Mouse (Mus musculus): ENCODE data around the gene Ppia. TPM values are rescaled to one million over a fixed set of nuclear protein-coding genes. Genes with fewer than 3 reads are reported as not detected.

Ppia gene
- polyA plus RNA-seq, 1 experiment = 3,065 TPM

DNA sequence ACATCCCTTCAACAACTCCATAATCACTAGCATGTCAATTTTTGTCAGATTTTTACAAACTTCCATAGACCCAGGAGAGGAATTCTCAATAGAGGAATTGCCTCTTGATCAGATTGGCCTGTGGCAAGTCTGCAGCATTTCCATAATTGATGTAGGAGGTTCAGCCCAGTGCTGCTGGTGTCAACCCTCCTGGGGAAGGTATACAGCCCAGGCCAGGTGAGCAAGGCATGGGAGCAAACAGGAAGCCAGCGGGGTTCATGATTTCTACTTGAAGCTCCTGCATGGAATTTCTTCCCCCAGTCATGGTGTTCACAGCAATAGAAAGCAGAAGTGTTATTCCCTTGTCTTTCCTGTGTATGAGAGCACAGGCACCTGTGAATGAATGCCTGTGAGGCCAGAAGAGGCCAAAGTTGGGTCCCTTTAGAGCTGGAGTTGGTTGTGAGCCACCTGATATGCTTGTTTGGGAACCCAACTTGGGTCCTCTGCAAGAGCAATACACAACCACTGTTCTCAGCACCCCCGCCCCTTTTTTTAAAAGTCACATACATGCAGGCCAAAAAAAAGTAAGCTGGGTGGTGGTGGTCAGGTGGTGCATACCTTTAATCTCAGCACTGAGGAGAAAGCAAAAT is 5.6 kb downstream of the Ppia start:
- H3K4me3 ChIP-seq = no peak overlapping the region
- no peak overlapping the region for H3ac ChIP-seq (ENCODE audit: control insufficient read depth, insufficient read length)
- no peak overlapping the region for H3K4me2 ChIP-seq (ENCODE audit: low read depth)
- peaks cover 45% of the 10 kb centered on the region for H3K36me3 ChIP-seq (ENCODE audit: control insufficient read depth, insufficient read depth)
- TF ChIP-seq USF1 (IDR thresholded peaks at IDR 0.05; ENCODE audit: low read depth) (no peak), CEBPB (IDR thresholded peaks at IDR 0.05; ENCODE audit: insufficient read depth, poor library complexity, severe bottlenecking) (no peak), E2F4 (IDR thresholded peaks at IDR 0.05; ENCODE audit: insufficient read depth) (no peak), POLR2AphosphoS2 (IDR thresholded peaks at IDR 0.05; ENCODE audit: insufficient read length, low read depth) (peak; percentile 71)
- peaks cover 31% of the 10 kb centered on the region for H3K79me2 ChIP-seq (ENCODE audit: control insufficient read depth, insufficient read depth)
- no peaks in the 10 kb centered on the region for H3K27me3 ChIP-seq (ENCODE audit: control insufficient read depth, insufficient read depth, insufficient read length)

DNA sequence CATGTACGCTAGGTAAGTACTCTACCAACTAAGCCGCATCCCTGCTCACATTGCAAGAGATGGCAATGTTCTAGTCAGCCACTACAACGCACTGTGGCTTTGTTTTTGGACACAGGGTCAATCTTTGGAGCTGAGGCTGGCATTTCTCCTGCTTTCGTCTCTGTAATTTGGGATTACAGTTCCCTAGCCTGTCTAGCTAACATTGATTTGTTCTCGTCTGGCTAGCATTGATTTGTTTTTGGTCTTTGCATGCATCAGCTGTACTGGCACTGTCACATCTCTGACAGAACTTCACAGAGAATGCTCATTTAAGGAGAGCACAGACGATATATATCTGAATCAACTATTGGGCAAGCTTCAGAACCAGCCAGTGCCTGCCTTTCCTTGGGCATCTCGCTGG is 14.9 kb downstream of the Ppia start:
- Histone ChIP-seq H3K79me2 (ENCODE audit: control insufficient read depth, insufficient read depth) (no peaks in the 10 kb centered on the region), H3ac (ENCODE audit: control insufficient read depth, insufficient read length) (no peak overlapping the region), H3K4me3 (no peak overlapping the region), H3K36me3 (ENCODE audit: control insufficient read depth, insufficient read depth) (peaks cover 28% of the 10 kb centered on the region), H3K4me2 (ENCODE audit: low read depth) (no peak overlapping the region), H3K27me3 (ENCODE audit: control insufficient read depth, insufficient read depth, insufficient read length) (no peaks in the 10 kb centered on the region)
- TF ChIP-seq POLR2AphosphoS2 (IDR thresholded peaks at IDR 0.05; ENCODE audit: insufficient read length, low read depth) = no peak
- TF ChIP-seq MYOG (IDR thresholded peaks at IDR 0.05; ENCODE audit: control insufficient read depth in 1 of 3, insufficient read depth in 1 of 3, insufficient read length in 2 of 3, low read depth in 2 of 3) = no peak
- no peak for TF ChIP-seq TCF3 (IDR thresholded peaks at IDR 0.05; ENCODE audit: insufficient read length, low read depth)
- TF ChIP-seq SRF (IDR thresholded peaks at IDR 0.05; ENCODE audit: control insufficient read depth, insufficient read length, low read depth) = no peak
- no peak for TF ChIP-seq TCF12 (IDR thresholded peaks at IDR 0.05; ENCODE audit: insufficient read depth, poor library complexity, severe bottlenecking)
- TF ChIP-seq MYOD1 (IDR thresholded peaks at IDR 0.05; ENCODE audit: control insufficient read depth in 1 of 3, insufficient read length in 2 of 3, low read depth in 2 of 3) = no peak
- TF ChIP-seq E2F4 (IDR thresholded peaks at IDR 0.05; ENCODE audit: insufficient read depth) = no peak
- TF ChIP-seq POLR2A (IDR thresholded peaks at IDR 0.05; ENCODE audit: insufficient read length, low read depth) = no peak
- no peak for TF ChIP-seq REST (IDR thresholded peaks at IDR 0.05; ENCODE audit: insufficient read depth, insufficient read length)
- no peak for TF ChIP-seq USF1 (IDR thresholded peaks at IDR 0.05; ENCODE audit: low read depth)
- TF ChIP-seq CEBPB (IDR thresholded peaks at IDR 0.05; ENCODE audit: insufficient read depth, poor library complexity, severe bottlenecking) = no peak
- no peak for TF ChIP-seq MAX (IDR thresholded peaks at IDR 0.05; ENCODE audit: low read depth)

- H3K4me3 ChIP-seq = no peak overlapping the region
- no peak overlapping the region for H3ac ChIP-seq (ENCODE audit: control insufficient read depth, insufficient read length)
- no peaks in the 10 kb centered on the region for H3K27me3 ChIP-seq (ENCODE audit: control insufficient read depth, insufficient read depth, insufficient read length)
- peaks cover 26% of the 10 kb centered on the region for H3K79me2 ChIP-seq (ENCODE audit: control insufficient read depth, insufficient read depth)
- no peak overlapping the region for H3K4me2 ChIP-seq (ENCODE audit: low read depth)
- peaks cover 17% of the 10 kb centered on the region for H3K36me3 ChIP-seq (ENCODE audit: control insufficient read depth, insufficient read depth)
- TF ChIP-seq E2F4 (IDR thresholded peaks at IDR 0.05; ENCODE audit: insufficient read depth) (no peak), CEBPB (IDR thresholded peaks at IDR 0.05; ENCODE audit: insufficient read depth, poor library complexity, severe bottlenecking) (no peak), REST (IDR thresholded peaks at IDR 0.05; ENCODE audit: insufficient read depth, insufficient read length) (no peak), MAX (IDR thresholded peaks at IDR 0.05; ENCODE audit: low read depth) (no peak), MYOD1 (IDR thresholded peaks at IDR 0.05; ENCODE audit: control insufficient read depth in 1 of 3, insufficient read length in 2 of 3, low read depth in 2 of 3) (no peak), POLR2A (IDR thresholded peaks at IDR 0.05; ENCODE audit: insufficient read length, low read depth) (peak; percentile 24), POLR2AphosphoS2 (IDR thresholded peaks at IDR 0.05; ENCODE audit: insufficient read length, low read depth) (peak; percentile 38)
Observed at GRCm38 (mm10) chr11:6436442-6436841, 21.2 kb downstream of the Ppia start.

DNA sequence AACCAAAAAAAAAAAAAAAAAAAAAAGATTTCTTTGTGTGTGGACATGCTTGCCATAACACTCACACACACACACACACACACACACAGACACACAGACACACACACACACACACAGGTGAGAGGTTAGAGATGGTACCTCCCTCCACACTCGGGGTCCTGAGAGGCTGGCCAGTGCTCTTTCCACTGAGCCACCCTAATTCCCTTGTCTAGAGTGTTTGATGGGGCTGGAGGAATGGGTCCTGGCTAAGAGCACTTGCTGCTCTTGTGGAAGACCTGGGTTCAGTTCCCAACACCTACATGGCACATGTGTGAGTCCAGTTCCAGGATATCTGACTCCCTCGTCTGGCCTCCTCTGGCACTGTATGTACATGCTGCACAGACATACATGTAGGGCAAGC is 22.4 kb downstream of the Ppia start:
- Histone ChIP-seq H3K27me3 (ENCODE audit: control insufficient read depth, insufficient read depth, insufficient read length) (no peaks in the 10 kb centered on the region), H3K4me2 (ENCODE audit: low read depth) (no peak overlapping the region), H3K79me2 (ENCODE audit: control insufficient read depth, insufficient read depth) (peaks cover 39% of the 10 kb centered on the region), H3K4me3 (no peak overlapping the region), H3K36me3 (ENCODE audit: control insufficient read depth, insufficient read depth) (peaks cover 11% of the 10 kb centered on the region), H3ac (ENCODE audit: control insufficient read depth, insufficient read length) (no peak overlapping the region)
- TF ChIP-seq CEBPB (IDR thresholded peaks at IDR 0.05; ENCODE audit: insufficient read depth, poor library complexity, severe bottlenecking) = no peak
- no peak for TF ChIP-seq TCF3 (IDR thresholded peaks at IDR 0.05; ENCODE audit: insufficient read length, low read depth)
- no peak for TF ChIP-seq MYOG (IDR thresholded peaks at IDR 0.05; ENCODE audit: control insufficient read depth in 1 of 3, insufficient read depth in 1 of 3, insufficient read length in 2 of 3, low read depth in 2 of 3)
- no peak for TF ChIP-seq USF1 (IDR thresholded peaks at IDR 0.05; ENCODE audit: low read depth)
- TF ChIP-seq TCF12 (IDR thresholded peaks at IDR 0.05; ENCODE audit: insufficient read depth, poor library complexity, severe bottlenecking) = no peak
- no peak for TF ChIP-seq MYOD1 (IDR thresholded peaks at IDR 0.05; ENCODE audit: control insufficient read depth in 1 of 3, insufficient read length in 2 of 3, low read depth in 2 of 3)
- TF ChIP-seq POLR2AphosphoS2 (IDR thresholded peaks at IDR 0.05; ENCODE audit: insufficient read length, low read depth) = no peak
- no peak for TF ChIP-seq MAX (IDR thresholded peaks at IDR 0.05; ENCODE audit: low read depth)
- TF ChIP-seq E2F4 (IDR thresholded peaks at IDR 0.05; ENCODE audit: insufficient read depth) = no peak
- no peak for TF ChIP-seq REST (IDR thresholded peaks at IDR 0.05; ENCODE audit: insufficient read depth, insufficient read length)
- TF ChIP-seq POLR2A (IDR thresholded peaks at IDR 0.05; ENCODE audit: insufficient read length, low read depth) = no peak
- no peak for TF ChIP-seq SRF (IDR thresholded peaks at IDR 0.05; ENCODE audit: control insufficient read depth, insufficient read length, low read depth)

DNA sequence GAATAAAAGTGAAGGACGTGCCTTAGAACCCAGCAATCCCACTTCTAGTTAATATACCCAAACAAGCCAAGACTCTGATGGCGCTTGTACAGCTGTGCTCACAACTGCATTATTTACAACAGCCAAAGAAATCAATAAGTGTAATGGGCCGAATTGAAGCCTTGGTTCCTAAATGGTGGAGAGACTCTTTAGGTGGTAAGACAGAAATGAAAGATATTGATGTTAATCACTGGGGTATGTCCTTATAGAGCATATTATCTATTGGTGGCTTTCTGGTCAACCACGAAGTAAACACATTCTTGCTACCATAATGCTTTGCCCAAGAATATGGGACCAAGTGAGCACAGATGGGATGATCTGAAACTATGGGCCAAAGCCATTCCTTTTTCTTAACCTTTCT is 24.9 kb downstream of the Ppia start:
- Histone ChIP-seq H3K27me3 (ENCODE audit: control insufficient read depth, insufficient read depth, insufficient read length) (no peaks in the 10 kb centered on the region), H3K4me3 (no peak overlapping the region), H3ac (ENCODE audit: control insufficient read depth, insufficient read length) (no peak overlapping the region), H3K79me2 (ENCODE audit: control insufficient read depth, insufficient read depth) (peaks cover 51% of the 10 kb centered on the region), H3K36me3 (ENCODE audit: control insufficient read depth, insufficient read depth) (peaks cover 7% of the 10 kb centered on the region), H3K4me2 (ENCODE audit: low read depth) (no peak overlapping the region)
- TF ChIP-seq REST (IDR thresholded peaks at IDR 0.05; ENCODE audit: insufficient read depth, insufficient read length) (no peak), MAX (IDR thresholded peaks at IDR 0.05; ENCODE audit: low read depth) (no peak), TCF12 (IDR thresholded peaks at IDR 0.05; ENCODE audit: insufficient read depth, poor library complexity, severe bottlenecking) (no peak), POLR2A (IDR thresholded peaks at IDR 0.05; ENCODE audit: insufficient read length, low read depth) (no peak)

Measured in myocyte (in vitro differentiated cells).